Mouse (Mus musculus) cerebellum, adult 2 months (tissue): ENCODE results near the gene Ap3m1.

Source experiments
- CTCF ChIP-seq: fragments of 200-500 bp; IDR thresholded peaks from 2 replicates; pipeline ENCODE4 v1.5.1; 2011; ENCODE audit warnings: low read depth, mild to moderate bottlenecking, control low read depth, low read length, moderate library complexity, borderline replicate concordance; ENCODE audit not compliant: insufficient read depth
- POLR2A ChIP-seq: fragments of 200-500 bp; IDR thresholded peaks from 2 replicates; pipeline ENCODE4 v1.6.1; 2011; ENCODE audit warnings: low read length, control low read depth, borderline replicate concordance; ENCODE audit not compliant: insufficient read depth

- TF ChIP-seq CTCF = no peak
- TF ChIP-seq POLR2A = no peak
Observed at GRCm38 (mm10) chr14:21039077-21039476, 13.2 kb downstream of the Ap3m1 start.
